In genomic region chr5:96271070-96271469, GRCm38 (mm10) we compare ENCODE assay signal across 26 mouse cellular contexts.
DNase-seq lines count a peak whose midpoint lies in the region; ATAC-seq lines count a peak whose summit lies in the region.
"Had no signal": no experiment of that assay in that cellular context is flagged by ENCODE, and none has a peak within 500 bp of the region (broad histone marks: within the 10 kb centered on the region; RNA-seq: fewer than 3 reads in every experiment).

No protein-coding gene starts in this region.

- DNase-seq in 3T3-L1 (ENCODE audit: low read depth, low spot score), result peak; percentile 65
- peak; percentile 55 for DNase-seq in 416B (ENCODE audit: low read depth)
- DNase-seq in NIH3T3 (ENCODE audit: low read depth), result peak; percentile 64
- peak; percentile 29 for DNase-seq in fibroblast of lung, adult 2 months (ENCODE audit: low read depth)
- no peak for DNase-seq in T-cell, adult 2 months (ENCODE audit: low spot score)
- DNase-seq in gastrocnemius, postnatal 10 days, result no peak
- DNase-seq: adrenal gland, adult 2 months; adrenal gland, postnatal 14 days; B cell, adult 2 months; cerebellum, adult 11-12 months; cerebellum, adult 8-10 months; cerebellum, postnatal 10 days; cerebellum, postnatal 36 days; embryo, embryonic 11 days; gastrocnemius, adult 2 months; gastrocnemius, postnatal 25 days; heart, adult 2 months; heart, postnatal 14 days; kidney, adult 18-20 months; kidney, adult 9 months had no signal

- no peak for ATAC-seq in inflammation-experienced regulatory T-cells, adult 6 months
- ATAC-seq: CD4-positive, CD25-positive, alpha-beta regulatory T cell, adult 4 months; forebrain, embryonic 14.5 days; hindbrain, embryonic 16.5 days; intestine, embryonic 16.5 days; Patski had no signal

Comparison
In these comparisons a context has a peak if more than half of its experiments do, and no peak if none do; other contexts are left out.
1. DNase-seq: peak in 3T3-L1 (single experiment), 416B (single experiment), NIH3T3 (single experiment) and fibroblast of lung, adult 2 months (single experiment); none in T-cell, adult 2 months (single experiment) and gastrocnemius, postnatal 10 days (single experiment).